Mouse (Mus musculus) ovary, adult 18-20 months (tissue): ENCODE data around the gene Cdc7.

Source experiments
- DNase-seq: peaks from one replicate; pipeline ENCODE4 v3.0.0; 2022; ENCODE audit warnings: low spot score, mixed read lengths

Gene Cdc7

DNA sequence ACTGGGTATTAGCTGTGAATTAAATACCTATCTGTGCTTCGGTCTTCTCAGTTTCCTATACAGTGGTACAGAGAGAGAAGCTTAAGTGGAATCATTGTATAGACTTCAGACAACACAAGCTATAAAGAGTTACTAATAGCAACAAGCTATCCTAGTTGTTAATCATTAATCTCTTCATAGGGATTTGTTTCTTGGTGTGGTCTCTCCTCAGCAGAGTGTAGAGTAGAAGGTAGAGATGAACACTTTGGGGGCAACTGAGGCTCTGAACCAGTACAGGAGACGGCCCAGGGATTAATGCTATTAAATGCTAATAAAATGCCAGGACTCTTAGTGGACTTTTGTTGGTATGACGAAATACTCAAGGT lies 57.9 kb downstream of the Cdc7 start:
- no peak for DNase-seq

DNA sequence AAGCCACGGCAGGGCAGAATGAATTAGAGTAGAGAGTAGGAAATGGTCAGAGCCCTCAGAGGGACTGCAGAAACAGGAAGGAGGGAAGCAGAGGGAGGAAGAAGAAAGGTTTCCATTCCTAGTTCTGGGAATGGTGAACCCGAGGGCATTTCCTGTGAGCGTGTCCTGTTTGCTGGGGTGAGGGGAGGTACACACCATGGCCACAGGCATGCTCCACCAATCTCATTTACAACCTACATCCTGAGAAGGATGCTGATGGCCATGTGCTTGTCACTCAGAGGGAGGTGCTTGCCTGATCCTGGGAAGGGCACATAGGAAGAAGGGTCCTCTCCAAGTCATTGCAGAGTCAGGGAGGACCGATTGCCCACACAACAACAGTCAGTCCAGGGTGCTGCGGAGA lies 59.8 kb downstream of the Cdc7 start:
- DNase-seq = no peak

DNA sequence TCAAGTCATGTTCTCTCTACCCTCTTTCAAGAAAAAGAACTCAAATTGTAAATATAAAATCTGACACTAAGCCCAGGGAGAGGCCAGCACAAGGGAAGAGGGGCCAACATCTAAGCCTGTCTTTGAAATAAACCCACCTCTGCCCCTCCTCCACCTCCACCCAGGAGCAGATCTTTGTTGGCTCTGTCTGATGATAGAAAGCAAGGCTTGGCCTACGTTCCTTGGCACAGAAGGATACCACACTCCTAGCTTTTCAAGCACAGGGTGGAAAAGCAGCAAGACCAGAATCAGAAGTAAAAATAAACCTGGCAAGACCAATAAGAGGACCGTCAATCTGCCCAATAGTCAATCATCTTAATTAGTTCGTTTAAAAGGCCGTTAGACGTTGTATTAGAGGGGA lies 61.2 kb downstream of the Cdc7 start:
- DNase-seq = no peak

DNA sequence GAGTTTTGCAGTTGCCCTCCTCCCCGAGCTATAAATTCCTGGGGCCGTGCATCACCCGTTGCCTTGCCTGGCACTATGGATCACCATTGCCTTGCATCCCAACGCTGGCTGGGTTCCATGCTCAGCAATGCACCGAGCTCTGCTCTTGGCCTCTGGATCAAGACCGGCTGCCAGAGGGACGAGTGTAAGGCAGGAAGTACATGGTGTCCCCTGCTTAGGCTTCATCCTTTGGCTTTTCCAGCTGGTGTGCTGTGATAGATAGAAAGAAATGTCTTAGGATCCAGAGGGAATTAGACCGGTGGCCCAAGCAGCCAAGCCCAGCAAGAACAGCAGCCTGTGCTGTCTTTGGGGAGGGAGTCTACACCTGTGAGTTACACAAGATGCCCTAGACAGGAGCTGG lies 61.7 kb downstream of the Cdc7 start:
- DNase-seq = no peak

DNA sequence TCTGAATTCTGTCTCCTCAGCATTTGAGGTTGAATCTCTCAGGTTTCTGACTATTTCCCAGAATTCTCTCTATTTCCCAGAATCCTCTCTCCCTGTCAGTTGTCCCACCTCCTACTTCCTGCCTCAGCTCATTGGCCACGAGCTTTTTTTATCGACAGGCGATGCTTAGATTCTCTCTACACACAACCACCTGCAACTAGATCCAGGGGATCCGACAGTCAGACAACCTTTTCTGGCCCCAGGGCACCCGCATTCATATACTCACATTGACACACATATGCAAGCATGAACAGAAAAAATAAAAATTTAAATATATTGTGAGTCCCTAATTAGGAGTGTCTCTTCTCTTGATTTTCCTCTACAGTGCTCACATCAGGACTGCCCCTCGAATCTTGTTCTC lies 63.5 kb downstream of the Cdc7 start:
- DNase-seq = no peak

DNA sequence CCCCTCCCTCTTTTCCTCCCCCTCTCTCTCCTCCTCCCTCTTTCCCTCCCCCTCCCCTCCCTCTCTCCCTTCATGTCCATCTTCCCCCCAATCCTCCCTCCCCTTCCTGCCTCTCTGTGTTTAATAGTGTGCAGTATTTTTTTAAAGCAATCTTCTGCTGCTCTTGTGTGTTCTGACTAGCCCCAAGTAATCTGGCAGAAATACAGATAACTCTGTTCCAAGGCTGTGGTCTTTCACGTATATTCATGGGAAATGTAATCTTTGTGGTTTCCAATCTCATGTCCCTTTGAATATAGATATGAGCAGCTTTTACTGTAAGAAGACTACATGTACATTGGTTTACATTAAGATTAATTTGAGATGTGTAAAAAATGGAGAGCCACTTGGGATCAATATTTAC lies 64.4 kb downstream of the Cdc7 start:
- DNase-seq = no peak

DNA sequence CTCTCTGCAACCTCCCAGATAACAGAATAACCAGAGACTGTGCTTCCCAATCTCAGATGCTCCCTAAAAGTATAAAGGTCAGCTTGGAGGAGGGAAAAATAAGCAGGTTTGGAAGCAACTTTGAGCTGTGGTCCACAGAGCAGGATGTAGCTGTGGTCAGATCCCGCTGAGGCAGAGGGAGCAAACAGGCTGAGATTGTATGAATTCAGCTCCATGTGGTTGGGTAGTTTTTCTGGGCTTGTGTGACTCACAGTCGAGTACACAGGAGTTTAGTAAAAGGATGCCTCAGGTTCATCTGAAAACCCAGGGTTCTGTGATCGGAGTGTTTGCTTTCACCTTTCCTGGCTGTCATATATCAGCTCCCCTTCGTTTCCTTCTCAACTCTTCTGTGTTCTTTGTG lies 65.7 kb downstream of the Cdc7 start:
- no peak for DNase-seq

DNA sequence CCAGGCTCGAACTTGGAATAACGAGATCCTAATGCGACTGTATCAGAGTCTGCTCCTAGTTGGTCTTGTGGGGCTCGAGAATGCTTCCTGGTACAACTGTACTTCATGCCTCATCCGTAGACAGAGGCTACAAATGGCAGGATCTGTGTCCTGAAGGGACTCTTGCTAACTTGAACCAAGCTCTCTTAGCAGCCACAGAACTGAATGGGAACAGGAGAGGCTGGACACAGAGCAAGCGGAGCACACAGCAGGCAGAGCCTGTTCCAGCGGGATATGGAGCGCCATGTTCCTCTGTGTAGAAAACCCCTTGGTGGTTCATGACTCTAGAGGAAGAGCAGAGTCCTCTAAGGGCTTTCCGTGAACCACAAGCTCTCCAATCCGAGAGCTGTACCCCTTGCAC lies 66.7 kb downstream of the Cdc7 start:
- DNase-seq = no peak
